Mouse (Mus musculus) cerebellum, adult 18-20 months (tissue): ENCODE results near the gene Tdrkh.

ENCODE experiments used
- DNase-seq, 2 experiments: peaks; one replicate each; pipeline ENCODE4 v3.0.0; 2021

Tdrkh gene

GRCm38 (mm10) chr3:94463926-94464578 lies 51.0 kb downstream of the Tdrkh start:
- no peak for DNase-seq

GRCm38 (mm10) chr3:94465632-94466430 lies 52.8 kb downstream of the Tdrkh start:
- no peak for DNase-seq

- no peak for DNase-seq
Observed at GRCm38 (mm10) chr3:94468931-94469330, 55.9 kb downstream of the Tdrkh start.

GRCm38 (mm10) chr3:94472447-94473114 lies 59.5 kb downstream of the Tdrkh start:
- DNase-seq, result no peak

- no peak for DNase-seq
Observed at GRCm38 (mm10) chr3:94473115-94473505, 60.0 kb downstream of the Tdrkh start.

GRCm38 (mm10) chr3:94473567-94474232 lies 60.6 kb downstream of the Tdrkh start:
- DNase-seq, result no peak

- DNase-seq, result no peak
Observed at GRCm38 (mm10) chr3:94476301-94477035, 63.4 kb downstream of the Tdrkh start.

GRCm38 (mm10) chr3:94477444-94477843 lies 64.4 kb downstream of the Tdrkh start:
- DNase-seq, result peak in 1 of 2 experiments; percentile 54

- peak; percentile 78 to 82 for DNase-seq
Observed at GRCm38 (mm10) chr3:94477981-94478422, 64.9 kb downstream of the Tdrkh start, which contains the start of gene Celf3. Gene Celf3, plus strand, starts transcription at chr3:94478295.

- peak in 1 of 2 experiments; percentile 49 for DNase-seq
Observed at GRCm38 (mm10) chr3:94478591-94479169, 65.6 kb downstream of the Tdrkh start.

- no peak for DNase-seq
Observed at GRCm38 (mm10) chr3:94479564-94479963, 66.5 kb downstream of the Tdrkh start.

GRCm38 (mm10) chr3:94480291-94480884 lies 67.3 kb downstream of the Tdrkh start, which contains the start of gene Riiad1:
Gene Riiad1, minus strand, starts transcription at chr3:94480341.
- no peak for DNase-seq

- no peak for DNase-seq
Observed at GRCm38 (mm10) chr3:94481429-94481828, 68.4 kb downstream of the Tdrkh start.

GRCm38 (mm10) chr3:94482764-94483385 lies 69.8 kb downstream of the Tdrkh start:
- no peak for DNase-seq

- DNase-seq, result peak; percentile 75 to 83
Observed at GRCm38 (mm10) chr3:94483790-94484439, 70.8 kb downstream of the Tdrkh start.
